Mouse (Mus musculus): ENCODE results near the gene Gpr3.

Gene Gpr3

DNA sequence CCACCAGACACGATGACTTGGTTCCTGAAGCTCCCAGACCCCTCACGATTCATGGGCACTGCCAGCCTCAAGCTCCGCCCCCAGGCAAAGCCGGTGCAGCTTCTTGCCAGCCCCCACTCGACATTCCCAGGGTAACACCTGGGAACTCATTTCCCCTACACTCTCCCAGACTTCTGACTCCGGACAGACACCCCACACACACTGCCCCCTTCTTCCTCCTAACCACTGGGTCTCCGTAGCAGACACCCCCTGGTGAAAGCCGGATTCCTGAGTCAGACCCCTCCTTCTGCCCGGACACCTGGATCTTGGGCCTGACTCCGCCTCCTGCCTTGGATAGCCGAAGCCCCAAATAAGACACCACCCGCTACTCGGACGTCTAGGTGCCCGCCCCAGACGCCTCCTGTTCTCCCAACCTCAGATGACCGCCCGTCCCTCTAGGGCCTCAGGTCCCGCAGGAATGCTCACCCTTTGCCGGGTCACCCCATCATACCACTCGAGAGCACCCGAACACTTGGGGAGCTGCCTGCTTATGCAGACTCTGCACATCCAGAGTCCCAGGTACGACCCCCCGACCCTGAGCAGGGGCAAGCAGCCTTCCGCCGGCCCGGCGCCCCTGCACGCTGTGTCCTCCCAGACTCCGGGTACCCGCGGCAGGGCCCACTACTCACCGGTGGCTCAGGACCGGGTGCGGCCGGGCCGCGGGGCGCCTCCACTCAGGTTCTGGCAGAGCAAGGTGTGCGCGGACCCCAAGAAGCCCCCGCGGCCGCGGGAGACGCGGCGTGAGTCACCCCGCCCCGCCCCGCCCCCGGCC, at the start of gene Gpr3, which contains the start of gene Cd164l2:
Gpr3 (minus strand) TSS at position 786 of the 811 bp plus-strand sequence.
Cd164l2 (plus strand) TSS at position 381 of the 811 bp plus-strand sequence.
- no peak for DNase-seq

DNA sequence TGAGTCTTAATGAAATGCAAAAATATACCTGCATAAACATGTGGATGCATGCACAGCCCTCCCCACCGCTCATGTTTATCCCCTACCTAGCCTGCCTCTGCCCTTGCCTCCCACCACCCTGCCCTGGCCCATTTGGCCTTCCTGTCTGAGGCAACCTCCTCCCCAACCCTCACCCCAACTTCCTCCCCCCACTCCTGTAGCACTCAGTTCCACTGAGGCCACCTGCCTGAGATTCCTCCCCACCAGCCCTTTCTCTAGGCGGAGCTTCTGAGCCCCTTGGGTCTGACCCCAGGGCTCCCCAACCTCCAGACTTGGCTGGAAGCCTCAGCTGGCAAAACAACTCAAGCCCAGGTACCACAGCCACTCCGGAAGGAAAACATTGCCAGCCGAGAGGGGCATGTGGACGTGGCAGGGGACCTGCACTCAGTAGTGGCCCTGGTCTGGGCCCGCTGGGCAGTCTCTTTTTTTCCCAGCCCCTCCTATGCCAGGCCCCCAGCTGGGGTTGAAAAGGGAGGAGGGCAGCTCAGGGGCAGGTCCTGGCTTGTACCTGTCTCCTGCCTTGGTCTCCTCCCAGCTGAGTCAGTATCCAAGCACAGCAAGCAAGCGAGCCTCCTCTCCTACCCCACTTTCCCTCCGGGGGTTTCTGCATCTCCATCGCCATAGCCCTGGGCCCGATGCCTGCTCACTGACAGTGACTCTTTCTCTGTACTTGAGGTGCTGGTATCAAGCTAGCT, 49.5 kb upstream of the Gpr3 start:
- peak; percentile 85 for DNase-seq

DNA sequence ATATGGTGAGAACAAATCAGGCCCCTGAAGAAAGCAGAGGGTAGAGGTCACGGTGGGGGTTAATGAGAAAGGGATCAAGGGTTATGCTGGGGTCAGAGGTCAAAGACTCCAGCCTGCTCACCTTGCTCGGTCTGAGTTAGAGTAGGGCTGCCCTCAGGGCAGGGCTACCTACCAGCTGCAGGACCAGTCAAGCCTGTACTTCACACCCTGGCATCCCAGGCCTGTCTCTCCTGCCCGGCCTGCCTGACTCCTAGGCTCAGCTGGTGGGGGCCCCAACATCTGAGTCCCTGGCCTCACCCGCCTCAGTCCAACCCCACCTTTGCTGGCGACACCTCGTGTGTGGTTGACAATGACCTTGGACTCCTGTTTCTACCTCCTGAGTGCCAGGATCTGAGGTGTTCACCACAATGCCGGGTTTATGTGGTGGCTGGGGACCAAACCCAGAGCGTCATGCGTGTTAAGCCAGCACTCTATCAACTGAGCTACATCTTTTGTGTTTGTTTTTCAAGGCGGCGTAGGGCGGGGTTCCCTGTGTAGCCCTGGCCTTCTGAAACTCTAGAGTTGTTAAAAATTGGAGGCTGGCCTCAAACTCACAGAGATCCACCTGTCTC, 45.6 kb upstream of the Gpr3 start:
- no peak for DNase-seq

DNA sequence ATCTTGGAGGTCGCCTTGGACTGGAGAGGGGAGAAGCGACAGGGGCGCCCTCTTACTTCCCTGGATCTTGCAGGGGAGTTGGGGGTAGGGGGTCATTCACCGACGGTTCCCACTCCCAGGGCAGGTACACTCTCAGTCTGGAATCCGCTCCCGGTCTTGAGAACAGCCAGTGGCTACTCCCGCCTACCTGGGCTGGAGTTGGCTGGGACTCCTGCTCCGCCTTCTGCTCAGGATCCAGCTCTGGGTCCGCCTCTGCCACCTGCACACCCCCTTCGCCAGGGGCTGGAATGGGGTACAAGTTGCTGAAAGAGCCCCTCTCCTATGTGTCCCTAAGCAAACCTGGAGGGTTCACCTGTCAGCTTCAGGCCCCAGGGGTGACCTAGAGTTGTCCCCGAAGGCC, 44.9 kb upstream of the Gpr3 start:
- DNase-seq = no peak

DNA sequence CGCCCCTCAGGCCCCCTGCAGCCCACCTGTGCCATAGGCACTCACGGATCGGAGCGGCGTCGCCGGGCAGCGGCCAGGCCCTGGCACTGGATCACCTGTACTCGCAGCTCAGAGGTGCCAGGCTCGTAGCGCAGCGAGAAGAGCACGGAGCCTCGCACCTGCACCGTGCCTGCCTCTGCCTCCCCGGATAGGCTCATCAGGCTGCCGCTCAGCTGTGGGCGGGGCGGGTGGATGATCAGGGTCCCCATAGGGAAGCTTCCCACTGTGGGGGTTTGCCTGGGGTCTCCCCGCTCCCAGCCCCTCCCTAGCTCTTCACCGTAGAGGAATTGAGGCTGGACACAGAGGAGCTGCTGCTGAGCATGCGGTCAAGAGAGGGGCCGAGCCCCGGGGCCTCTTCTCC, 44.5 kb upstream of the Gpr3 start:
- no peak for DNase-seq

DNA sequence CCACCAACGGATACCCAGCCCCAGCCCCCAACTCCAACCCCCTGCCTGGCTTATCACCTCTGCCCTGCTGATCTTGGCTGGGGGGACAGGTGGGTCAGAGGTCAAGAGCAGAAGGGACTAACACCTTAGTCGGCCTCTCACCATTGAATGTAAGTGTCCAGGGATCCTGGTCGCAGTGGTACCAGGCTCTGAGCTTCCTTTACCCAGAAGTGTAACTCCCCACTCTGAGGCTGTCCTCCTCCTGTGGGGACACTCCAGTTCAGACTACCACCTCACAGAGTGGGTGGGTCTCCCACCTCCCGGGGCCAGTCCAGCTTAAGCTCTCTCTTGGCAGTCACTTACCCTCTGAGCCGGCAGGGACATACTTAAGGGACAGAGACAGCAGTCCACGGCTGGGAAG, 43.1 kb upstream of the Gpr3 start:
- DNase-seq = no peak

DNA sequence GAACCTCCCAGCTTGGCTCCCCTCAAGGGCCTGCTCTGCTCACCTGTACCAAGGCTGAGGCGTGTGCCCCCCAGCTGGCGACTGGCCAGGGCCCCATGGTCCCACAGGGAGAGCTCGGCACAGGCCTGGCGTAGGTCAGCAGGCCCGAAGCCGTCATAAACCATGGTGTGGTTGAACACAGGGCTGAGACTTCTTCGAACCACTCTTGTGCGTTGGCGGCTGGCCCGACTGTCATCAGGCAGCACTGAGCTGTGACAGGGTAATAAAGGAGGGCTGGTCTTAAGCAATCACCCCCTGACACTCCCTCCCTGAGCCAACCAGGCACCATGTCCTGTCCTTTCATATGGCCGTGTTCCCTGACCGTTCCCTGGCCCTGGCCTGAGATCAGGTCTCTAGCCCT, 41.1 kb upstream of the Gpr3 start:
- no peak for DNase-seq

DNA sequence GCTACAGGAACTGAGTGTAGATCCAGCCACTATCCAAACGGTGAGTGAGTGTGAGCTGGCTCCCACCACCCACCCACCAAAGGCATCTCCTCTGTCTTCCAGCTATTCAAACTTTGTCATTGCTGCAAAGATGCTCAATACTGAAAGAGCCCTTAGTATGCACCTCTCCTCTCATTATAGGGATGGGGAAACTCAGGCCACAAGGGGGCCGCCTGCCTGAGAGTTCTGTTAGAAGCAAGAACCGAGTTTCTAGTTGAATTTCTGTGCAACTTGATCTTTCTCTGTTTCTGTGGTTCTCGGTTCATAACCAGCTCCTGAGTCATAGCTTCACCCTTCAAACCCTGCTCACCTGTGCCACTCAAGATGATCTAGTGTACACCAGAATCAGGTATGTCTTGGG, 39.8 kb upstream of the Gpr3 start:
- DNase-seq = no peak

DNA sequence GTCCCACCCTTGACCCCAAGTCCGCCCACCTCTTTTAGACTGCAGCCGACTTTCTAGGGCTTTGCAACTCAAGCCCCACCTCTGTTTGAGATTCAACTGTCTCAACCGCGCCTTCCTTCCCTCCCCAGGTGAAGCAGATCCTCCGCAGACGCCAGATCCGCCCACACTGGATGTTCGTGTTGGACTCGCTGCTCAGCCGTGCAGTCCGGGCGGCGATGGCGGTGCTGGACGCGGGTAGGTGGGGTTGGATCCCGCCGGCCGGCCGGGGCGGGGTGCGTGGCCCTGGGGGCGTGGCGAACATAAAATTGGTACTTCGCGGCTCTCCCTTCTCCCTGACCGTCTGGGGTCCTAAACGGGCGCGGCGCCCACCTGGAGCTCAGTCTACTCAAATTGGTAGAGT, 38.9 kb upstream of the Gpr3 start:
- DNase-seq = no peak

DNA sequence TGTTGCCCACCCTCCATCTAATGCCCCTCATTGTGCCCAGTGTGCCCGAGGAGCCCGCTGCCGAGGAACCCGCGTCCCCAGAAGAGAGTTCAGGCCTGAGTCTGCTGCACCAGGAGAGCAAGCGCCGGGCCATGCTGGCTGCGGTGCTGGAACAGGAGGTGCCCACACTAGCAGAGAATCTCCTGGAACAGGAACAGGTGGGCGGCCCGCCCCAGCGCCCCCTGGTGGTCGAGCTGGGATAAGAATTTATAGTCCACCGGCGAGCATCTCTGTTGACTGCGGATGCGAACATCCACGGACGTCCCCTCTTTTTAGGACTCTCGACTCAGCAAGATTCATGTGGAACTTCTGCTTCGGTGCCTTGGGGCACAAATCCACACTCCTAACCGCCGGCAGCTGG, 38.3 kb upstream of the Gpr3 start:
- DNase-seq = peak; percentile 92

DNA sequence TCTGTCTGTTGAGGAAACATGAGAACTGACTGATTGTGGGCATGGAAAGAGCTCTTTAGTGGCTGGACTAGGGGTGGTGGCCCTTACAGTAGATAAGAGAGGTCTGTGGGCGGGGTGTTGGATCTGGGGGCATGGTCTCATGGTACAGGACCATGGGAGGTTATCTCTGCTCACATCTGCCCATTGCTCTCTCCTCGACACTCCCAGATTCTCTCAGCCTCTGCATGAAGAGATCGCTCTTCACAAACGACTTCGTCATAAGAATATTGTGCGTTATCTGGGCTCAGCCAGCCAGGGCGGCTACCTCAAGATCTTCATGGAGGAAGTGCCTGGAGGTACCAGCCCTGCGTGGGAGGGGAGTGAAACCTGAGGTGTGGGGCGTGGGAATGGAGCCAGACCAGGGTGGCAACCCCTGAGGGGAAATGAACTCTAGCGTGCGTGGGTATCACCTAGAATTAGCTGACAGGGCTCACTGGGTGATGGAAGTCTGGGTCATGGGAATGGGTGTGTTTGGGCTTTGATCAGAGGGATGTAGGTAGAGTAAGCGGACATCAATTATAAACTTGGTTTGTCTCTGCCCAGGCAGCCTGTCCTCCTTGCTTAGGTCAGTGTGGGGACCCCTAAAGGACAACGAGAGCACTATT, 35.6 kb upstream of the Gpr3 start:
- DNase-seq = no peak

DNA sequence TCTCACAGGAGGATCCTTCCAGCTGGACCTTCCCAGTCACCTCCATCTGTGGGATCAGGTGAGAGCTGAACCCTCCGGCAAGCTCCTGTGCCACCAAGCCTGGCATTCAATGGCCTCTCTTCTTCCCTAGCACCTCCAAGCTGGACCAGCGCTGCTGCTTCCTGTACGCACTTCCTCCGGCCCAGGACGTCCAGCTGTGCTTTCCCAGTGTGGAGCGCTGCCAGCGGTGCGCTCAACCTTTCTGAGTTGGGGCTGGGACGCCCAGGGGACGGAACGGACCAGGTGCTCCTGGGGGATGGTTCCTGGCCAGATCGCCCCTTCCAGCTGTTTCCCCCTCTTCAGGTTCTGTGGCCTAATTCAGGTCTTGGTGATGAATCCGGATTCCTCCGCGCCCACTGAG, 34.7 kb upstream of the Gpr3 start:
- no peak for DNase-seq

DNA sequence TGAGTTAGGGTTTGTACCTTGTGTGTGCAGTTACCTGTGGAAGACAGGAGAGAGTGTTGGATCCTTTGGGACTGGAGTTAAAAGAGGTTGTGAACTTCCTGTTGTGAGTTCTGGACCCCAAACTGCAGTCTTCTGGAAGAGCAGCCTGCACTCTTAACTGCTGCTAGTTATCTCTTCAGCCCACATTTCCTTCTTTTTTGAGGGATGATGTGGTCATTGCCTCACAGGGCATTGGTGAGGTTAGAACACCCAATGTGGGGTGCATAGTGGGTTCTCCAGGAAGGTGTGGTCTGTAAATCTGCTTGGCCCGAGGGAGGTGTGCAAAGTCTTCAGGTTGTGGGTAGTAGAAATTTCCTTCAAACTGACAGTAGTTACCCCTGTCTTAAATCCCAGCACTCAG, 32.0 kb upstream of the Gpr3 start:
- DNase-seq = no peak

DNA sequence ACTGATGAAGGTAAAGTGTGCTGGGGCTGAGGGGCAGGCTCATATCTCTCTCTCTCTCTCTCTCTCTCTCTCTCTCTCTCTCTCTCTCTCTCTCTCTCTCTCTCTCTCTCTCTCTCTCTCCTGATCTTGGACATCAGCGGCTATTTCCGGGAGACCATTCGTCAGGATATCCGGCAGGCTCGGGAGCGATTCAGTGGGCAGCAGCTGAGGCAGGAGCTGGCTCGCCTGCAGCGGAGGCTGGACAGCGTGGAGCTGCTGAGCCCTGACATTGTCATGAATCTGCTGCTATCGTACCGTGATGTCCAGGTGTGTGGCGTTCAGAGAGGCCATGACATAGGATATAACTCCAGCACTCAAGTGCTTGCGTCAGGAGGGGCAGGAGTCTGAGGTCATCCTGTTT, 31.2 kb upstream of the Gpr3 start:
- DNase-seq = no peak

DNA sequence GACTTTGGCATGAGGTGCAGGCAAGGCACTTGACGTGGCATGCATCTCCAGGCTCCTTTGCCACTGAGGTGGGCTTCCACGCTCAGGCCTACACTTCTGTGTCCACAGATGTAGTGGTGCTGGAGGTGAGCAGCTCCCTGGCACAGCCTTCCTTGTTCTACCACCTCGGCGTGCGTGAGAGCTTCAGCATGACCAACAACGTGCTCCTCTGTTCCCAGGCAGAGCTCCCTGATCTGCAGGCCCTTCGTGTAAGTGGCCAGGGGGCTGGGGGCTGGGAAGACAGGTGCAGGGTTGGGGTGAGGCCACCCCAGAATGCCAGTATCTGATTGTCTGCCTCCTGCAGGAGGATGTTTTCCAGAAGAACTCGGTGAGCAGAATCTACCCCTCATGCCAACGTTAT, 30.4 kb upstream of the Gpr3 start:
- DNase-seq = no peak

DNA sequence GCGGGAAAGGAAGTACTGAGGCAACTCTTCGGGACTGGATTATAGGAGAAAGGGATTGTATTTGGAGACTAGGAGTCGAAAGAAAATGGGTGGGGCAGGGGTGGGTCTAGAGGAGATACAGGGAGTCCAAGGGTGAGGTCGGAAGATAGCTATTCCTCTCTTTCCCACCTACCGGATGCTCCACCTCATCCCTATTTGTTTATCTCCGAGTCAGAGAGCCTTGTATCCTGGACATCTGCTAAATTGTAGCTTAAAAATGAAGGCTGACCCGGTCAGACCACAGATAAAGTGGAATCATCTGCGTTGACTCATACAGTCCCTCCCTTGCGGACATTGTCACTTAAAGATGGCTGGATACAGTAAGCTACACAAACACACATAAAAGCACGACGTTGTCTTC, 29.6 kb upstream of the Gpr3 start:
- no peak for DNase-seq

DNA sequence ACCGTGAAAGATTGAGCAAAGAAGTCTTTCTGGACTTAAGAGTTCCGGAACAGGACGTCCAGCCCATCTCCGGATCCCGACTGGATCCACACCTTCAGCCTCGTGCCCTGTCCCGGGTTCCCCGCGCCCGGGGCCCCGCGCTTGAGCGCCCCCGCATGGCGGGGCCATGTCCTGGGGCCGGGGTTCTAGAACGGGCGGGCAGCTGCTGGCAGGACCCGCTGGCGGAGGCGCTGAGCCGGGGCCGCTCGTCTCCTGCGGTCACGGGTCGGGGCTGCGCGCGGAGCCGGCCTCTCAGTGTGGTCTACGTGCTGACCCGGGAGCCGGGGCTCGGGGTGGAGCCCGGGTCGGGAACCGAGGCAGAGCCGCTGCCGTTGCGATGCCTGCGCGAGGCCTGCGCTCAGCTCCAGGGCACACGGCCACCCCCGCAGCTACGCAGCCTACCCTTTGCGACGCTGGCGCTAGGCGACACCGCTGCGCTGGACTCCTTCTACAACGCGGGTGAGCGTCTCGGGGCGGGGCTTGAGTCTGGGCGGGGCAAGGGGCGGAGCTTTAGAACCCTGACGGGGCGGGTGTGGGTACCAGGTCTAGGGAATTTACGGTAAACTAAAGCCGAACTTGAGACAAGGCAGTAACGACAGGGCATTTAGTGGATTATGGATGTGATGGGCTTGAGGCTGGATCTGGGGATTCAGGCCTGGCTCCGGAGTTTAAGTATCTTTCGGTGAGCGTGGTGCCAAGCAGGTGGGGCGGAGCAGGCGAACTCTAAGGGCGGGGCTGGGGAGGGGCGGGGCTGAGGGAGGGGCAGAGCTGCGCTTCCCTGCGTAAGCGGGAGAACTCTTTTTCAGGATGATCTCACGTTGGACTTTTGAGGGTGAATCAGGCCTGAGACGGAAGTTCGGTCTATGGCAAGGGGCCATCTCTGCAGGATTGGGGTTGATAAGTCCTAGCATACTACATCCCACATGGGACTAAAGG, 28.9 kb upstream of the Gpr3 start:
- peak; percentile 93 for DNase-seq

DNA sequence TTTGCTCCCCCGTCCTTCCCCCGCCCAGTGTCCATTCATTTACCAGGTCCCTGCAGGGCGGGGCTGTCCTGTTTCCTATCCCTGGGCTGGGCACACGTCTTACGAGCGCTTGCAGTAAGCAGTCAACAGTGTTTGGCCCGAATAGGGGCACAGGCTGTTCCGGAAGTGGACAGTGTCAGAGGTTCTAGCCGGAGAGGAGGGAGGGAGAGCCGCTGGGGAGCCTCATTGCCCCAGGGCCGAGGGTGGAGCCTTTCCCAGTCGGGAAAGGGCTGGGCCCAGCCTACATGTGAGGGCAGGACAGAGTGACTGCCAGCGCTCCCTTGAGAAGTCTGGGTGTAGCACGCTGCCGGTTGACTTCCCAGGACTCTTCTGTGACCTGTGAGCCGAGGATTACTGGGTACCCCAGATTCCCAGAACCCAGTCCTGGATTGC, 28.2 kb upstream of the Gpr3 start, which contains the start of gene Map3k6:
Map3k6 (plus strand) TSS at position 329 of the 432 bp plus-strand sequence.
- DNase-seq = no peak

DNA sequence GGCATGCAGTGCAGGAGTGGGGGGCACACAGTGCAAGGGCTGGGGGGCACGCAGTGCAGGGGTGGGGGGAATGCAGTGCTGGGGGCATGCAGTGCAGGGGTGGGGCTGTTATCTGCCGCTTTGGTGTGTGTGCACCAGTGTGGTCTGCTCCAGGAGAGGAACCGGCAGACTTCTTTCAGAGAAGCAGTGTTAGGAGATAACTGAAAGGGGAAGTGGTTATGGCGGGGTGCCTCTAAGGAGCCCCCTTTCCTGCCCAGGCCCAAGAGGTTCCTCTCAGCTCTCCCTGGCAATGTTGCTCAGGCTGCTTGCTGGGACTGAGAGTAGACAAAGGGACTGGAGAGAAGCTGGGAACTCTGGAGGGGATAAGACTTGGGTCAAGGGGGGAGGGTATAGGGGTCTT, 25.6 kb upstream of the Gpr3 start:
- DNase-seq = peak; percentile 73

DNA sequence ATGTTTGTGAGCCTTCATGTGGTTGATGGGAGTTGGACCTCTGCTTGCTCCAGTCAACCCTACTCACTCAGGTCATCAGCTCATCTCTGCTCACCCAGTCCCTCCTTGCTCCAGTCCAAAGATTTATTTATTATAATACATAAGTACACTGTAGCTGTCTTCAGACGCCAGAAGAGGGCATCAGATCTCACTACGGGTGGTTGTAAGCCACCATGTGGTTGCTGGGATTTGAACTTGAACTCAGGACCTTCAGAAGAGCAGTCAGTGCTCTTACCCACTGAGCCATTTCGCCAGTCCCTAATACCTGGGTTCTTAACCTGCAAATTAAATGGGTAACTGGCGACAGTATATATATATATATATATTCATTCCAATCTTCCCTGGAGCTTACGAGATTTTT, 23.1 kb upstream of the Gpr3 start:
- no peak for DNase-seq

DNA sequence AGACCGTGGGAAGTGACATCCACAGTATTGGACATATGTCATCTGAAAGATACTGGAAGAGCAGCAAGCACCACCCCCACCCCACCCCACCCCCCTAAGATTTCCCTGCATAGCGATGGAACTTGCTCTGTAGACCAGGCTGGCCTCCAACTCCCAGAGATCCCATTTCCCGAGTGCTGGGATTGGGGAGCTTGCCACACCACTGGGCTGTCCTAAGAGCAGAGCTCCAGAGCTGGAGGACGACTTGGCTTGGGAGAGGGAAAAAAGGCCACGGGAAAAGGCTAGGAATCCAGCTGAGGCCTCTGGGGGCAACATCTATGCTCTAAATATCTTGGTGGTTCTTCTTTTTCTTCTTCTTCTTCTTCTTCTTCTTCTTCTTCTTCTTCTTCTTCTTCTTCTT, 22.4 kb upstream of the Gpr3 start:
- DNase-seq = no peak
